Mouse (Mus musculus) neural tube, embryonic 15.5 days (tissue): Measurements from ENCODE around the gene Eif2ak1. TPM values are rescaled to one million over a fixed set of nuclear protein-coding genes. Genes with fewer than 3 reads are reported as not detected.
"Not testable (repeated sequence)": the region's sequence is repeated elsewhere in the genome, so short reads cannot be mapped to it uniquely, and the experiment has no call there.

Experiments
- ATAC-seq: fragments of 200-750 bp; cut with Nextera tagmentation; 2 replicates; pipeline ENCODE4 v1.8.0; 2017; ENCODE audit warnings: mild to moderate bottlenecking, moderate TSS enrichment, moderate library complexity; ENCODE audit not compliant: low FRiP score
- H3K27ac ChIP-seq: fragments of 300-500 bp; sonication (generic); replicated peaks from 2 replicates; pipeline ENCODE4 v1.5.1; 2015; ENCODE audit warnings: mild to moderate bottlenecking, inconsistent platforms
- H3K27me3 ChIP-seq: fragments of 300-500 bp; sonication (generic); replicated peaks from 2 replicates; pipeline ENCODE4 v1.6.1; 2015; ENCODE audit warnings: inconsistent platforms
- H3K36me3 ChIP-seq: fragments of 300-500 bp; sonication (generic); 2 replicates; pipeline ENCODE4 v1.6.1; 2015; ENCODE audit warnings: inconsistent platforms
- H3K4me1 ChIP-seq: fragments of 300-500 bp; sonication (generic); 2 replicates; pipeline ENCODE4 v1.6.1; 2015; ENCODE audit warnings: inconsistent platforms
- H3K4me2 ChIP-seq: fragments of 300-500 bp; sonication (generic); 2 replicates; pipeline ENCODE4 v1.6.1; 2015; ENCODE audit warnings: inconsistent platforms, mild to moderate bottlenecking, moderate library complexity
- H3K4me3 ChIP-seq: fragments of 300-500 bp; sonication (generic); replicated peaks from 2 replicates; pipeline ENCODE4 v1.5.1; 2015; ENCODE audit warnings: mild to moderate bottlenecking, inconsistent platforms
- H3K9ac ChIP-seq: fragments of 300-500 bp; sonication (generic); replicated peaks from 2 replicates; pipeline ENCODE4 v1.6.1; 2015; ENCODE audit warnings: mild to moderate bottlenecking, inconsistent platforms
- H3K9me3 ChIP-seq: fragments of 300-500 bp; sonication (generic); replicated peaks from 2 replicates; pipeline ENCODE4 v1.6.1; 2016; ENCODE audit warnings: inconsistent platforms
- WGBS: fragments of 180-500 bp; shearing (Covaris S2); methylation state at CpG from one replicate; pipeline ENCODE4 v1.1.7; 2015; ENCODE audit warnings: mixed read lengths; 5-methylcytosine and 5-hydroxymethylcytosine counted together
- polyA plus RNA-seq: library from polyadenylated mRNA; unstranded; fragments of >200 nt; fragmentation: Nextera tagmentation; extraction: Ambion mirVana; gene quantifications from 2 replicates; pipeline ENCODE4 v1.2.1, GENCODE M21; 2015

Eif2ak1 gene
- 48.2 and 50.7 TPM in 2 replicates for polyA plus RNA-seq

DNA sequence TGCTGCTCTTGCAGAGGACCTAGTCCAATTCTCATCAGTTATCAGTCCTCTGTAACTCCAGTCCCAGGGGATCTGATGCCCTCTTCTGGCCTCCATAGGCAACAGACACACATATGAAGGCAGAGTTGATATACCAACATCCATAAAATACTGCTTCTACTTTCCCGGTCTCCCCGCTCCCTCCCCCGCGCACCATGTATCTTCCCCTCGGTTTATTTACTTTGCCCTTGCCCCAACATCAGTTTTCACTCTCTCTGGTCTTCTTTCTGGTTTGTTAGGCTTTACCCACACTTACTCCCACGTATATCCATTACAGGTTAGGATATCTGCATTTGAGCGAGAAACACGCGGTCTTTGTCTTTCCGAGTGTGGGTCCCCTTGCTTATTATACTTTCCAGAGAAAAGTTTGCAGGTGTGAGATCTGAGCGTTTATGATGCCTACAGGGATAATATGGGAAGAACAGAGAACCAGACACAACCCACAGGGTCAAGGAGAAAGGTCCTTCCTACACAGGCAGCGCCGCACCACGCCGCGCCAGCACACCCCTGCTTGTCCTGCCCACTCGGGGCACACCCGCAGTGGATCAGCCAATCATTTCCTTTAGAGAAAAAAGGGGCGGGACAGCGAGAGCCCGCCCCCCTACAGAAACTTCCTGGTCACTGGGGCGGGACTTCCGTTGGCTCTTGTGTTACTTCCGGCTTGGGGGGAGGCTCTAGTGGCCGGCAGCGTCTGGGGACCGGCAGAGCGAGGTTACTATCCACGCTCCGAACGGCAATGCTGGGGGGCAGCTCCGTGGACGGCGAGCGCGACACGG, at the start of gene Eif2ak1:
Eif2ak1 (plus strand) TSS at position 673 of the 815 bp plus-strand sequence.
- Histone ChIP-seq H3K4me1 (peaks cover 22% of the 10 kb centered on the region), H3K27ac (peak within 1 kb of the TSS; percentile 86), H3K9ac (peak within 1 kb of the TSS; percentile 83), H3K9me3 (no peaks in the 10 kb centered on the region), H3K36me3 (no peaks in the 10 kb centered on the region), H3K27me3 (no peaks in the 10 kb centered on the region), H3K4me2 (peak within 1 kb of the TSS; percentile 90), H3K4me3 (peak within 1 kb of the TSS; percentile 90)
- under 1% methylated on average over 37 of the region's 37 CpGs for WGBS
- peak; percentile 100 for ATAC-seq

DNA sequence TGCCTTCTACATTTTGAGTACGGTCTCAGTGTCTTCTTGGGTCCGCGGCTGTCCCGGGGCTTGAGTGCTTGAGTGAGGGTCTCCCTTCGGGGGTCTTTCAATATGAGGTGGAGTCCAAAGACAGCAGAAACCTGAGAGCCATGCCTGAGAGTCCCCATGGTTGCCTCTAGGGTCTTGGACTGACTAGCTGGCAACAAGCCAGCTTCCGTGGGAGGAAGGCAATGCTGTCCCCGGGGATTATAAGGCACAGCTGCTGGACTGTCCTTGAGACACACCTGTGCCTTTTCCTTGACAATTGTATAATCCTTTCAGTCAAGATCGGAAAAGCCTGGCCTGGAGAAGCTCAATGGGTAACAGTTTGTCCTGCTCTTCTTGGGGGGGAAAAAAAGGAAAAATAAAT, 35.6 kb upstream of the Eif2ak1 start:
- H3K4me1 ChIP-seq = no peaks in the 10 kb centered on the region
- 92% methylated on average over 8 of the region's 8 CpGs for WGBS

DNA sequence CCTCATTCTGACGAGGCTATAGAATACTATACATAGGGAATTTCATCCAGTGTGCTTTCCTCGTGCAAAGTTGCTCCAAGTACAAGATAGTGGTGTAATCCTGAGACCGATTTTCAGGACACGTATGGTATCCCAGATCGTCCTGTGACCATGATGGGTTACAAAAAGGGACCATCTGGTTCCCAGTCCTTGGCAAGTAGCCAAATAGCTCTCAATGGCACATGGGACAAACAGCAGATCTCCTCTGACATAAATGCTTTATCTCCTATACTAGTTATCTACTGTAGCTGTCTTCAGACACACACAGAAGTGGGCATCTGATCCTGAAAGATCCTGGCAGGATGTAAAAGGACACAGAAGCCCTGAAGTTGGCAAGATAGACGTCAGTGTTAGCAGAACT, 32.2 kb upstream of the Eif2ak1 start:
- H3K36me3 ChIP-seq = no peaks in the 10 kb centered on the region
- H3K9me3 ChIP-seq = no peaks in the 10 kb centered on the region
- no peak for ATAC-seq
- H3K27me3 ChIP-seq = no peaks in the 10 kb centered on the region
- H3K9ac ChIP-seq = no peak overlapping the region
- WGBS = 61% methylated on average over 6 of the region's 6 CpGs
- no peak overlapping the region for H3K4me2 ChIP-seq
- H3K4me1 ChIP-seq = no peaks in the 10 kb centered on the region
- no peak overlapping the region for H3K27ac ChIP-seq
- no peak overlapping the region for H3K4me3 ChIP-seq

More for the DNA sequence above, 35.6 kb upstream of the Eif2ak1 start:
- H3K4me2 ChIP-seq = no peak overlapping the region
- H3K9ac ChIP-seq = no peak overlapping the region
- no peaks in the 10 kb centered on the region for H3K27me3 ChIP-seq
- no peak for ATAC-seq
- no peaks in the 10 kb centered on the region for H3K9me3 ChIP-seq
- no peak overlapping the region for H3K27ac ChIP-seq
- no peaks in the 10 kb centered on the region for H3K36me3 ChIP-seq
- H3K4me3 ChIP-seq = no peak overlapping the region

GRCm38 (mm10) chr5:143801216-143801615, 16.4 kb upstream of the Eif2ak1 start:
- WGBS = 89% methylated on average over 6 of the region's 6 CpGs
- ATAC-seq, H3K36me3 ChIP-seq, H3K27me3 ChIP-seq, H3K9ac ChIP-seq, H3K27ac ChIP-seq, H3K4me2 ChIP-seq, H3K4me1 ChIP-seq, H3K4me3 ChIP-seq, H3K9me3 ChIP-seq: not testable (repeated sequence)

DNA sequence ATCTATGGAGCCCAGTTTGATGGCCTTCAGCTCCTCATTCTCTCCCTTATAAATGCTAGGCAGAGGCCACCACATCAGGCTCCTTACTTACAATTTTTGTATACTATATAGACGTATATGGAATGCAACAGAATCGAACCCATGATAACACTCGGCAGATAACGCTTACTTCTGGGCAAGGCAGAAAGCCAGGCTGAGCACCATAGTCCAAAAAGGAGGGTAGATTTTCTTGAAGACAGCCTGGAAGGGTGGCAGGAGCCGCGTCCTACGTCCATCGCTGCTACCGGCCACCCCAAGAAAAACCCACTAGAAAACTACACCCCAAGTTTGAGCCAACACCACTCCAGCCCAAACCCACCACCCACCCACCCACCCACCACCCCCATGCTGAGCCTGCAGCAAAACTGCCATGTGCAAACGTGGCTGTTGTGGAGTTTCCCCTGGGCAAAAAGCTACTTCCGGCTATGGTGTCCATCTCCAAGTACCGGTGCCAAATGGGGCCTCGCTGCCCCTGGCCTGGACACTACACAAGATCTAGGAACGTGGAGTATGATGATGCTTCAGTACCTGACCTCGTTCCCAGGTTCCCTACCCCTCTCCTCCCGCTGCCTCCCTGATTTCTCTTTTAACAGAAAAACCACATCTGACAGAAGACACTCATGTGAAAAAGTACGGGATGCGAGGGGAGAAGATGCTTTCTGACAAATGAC, 13.4 kb upstream of the Eif2ak1 start:
- Histone ChIP-seq H3K4me3 (no peak overlapping the region), H3K4me2 (no peak overlapping the region), H3K4me1 (no peaks in the 10 kb centered on the region), H3K9me3 (no peaks in the 10 kb centered on the region), H3K9ac (no peak overlapping the region), H3K27me3 (no peaks in the 10 kb centered on the region), H3K27ac (no peak overlapping the region), H3K36me3 (no peaks in the 10 kb centered on the region)
- no peak for ATAC-seq
- WGBS = 91% methylated on average over 18 of the region's 18 CpGs

- no peaks in the 10 kb centered on the region for H3K9me3 ChIP-seq
- no peaks in the 10 kb centered on the region for H3K36me3 ChIP-seq
- H3K27ac ChIP-seq = no peak overlapping the region
- no peak overlapping the region for H3K4me2 ChIP-seq
- no peaks in the 10 kb centered on the region for H3K4me1 ChIP-seq
- WGBS = 77% methylated on average over 3 of the region's 3 CpGs
- no peak for ATAC-seq
- H3K27me3 ChIP-seq = no peaks in the 10 kb centered on the region
- no peak overlapping the region for H3K9ac ChIP-seq
- no peak overlapping the region for H3K4me3 ChIP-seq
Measured at GRCm38 (mm10) chr5:143807268-143807667, 10.3 kb upstream of the Eif2ak1 start.

DNA sequence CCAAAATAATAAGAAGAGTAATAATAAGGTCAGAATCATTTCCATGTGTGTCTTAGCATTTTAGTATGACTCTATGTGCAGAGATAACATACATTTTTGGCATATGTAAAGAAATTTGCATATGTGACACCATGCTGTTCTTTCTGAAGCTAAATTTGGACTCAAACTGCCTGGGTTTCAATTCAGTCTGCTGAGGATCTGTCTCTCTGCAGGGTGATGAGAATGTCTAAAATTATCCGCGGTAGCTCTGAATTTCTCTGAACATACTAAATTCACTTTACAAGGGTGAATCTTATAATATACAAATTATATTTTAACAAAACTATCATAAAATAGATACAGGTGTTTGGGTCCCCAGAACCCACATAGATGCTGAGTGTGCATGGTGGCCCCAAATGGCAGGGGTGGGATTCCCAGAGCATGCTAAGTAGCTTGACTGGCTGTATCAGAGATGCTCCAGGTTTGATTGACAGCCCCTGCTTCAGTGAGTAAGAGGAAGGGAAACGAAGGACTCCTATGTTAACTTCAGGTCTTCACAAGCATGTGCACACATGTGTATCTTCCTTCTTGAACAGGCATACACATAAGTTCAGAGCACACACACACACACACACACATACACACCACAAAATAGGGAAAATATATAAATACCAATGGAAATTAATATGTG, 8.0 kb upstream of the Eif2ak1 start:
- Histone ChIP-seq H3K4me3 (no peak overlapping the region), H3K9ac (no peak overlapping the region), H3K27me3 (no peaks in the 10 kb centered on the region), H3K9me3 (no peaks in the 10 kb centered on the region), H3K27ac (no peak overlapping the region), H3K36me3 (no peaks in the 10 kb centered on the region), H3K4me1 (no peaks in the 10 kb centered on the region), H3K4me2 (no peak overlapping the region)
- ATAC-seq = no peak
- 90% methylated on average over 3 of the region's 3 CpGs for WGBS

DNA sequence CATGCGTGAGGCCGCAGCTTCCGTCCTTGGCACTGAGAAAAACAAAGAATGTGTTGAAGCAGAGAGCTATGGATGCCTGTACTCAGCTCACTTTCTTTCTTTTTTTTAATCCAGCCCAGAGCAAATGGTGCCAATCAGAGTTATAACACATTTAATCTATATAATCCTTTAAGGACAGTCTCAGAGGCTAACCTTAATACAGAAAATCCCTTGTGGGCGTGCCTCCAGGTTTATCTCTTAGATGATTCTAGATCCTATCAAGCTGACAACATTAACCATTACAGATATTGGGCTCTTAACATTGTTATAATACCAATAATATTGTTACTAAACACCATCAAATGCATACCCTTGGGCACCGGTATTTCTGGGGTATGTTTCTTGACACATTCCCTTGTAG, 5.9 kb upstream of the Eif2ak1 start:
- H3K9ac ChIP-seq = no peak overlapping the region
- H3K36me3 ChIP-seq = no peaks in the 10 kb centered on the region
- H3K4me1 ChIP-seq = no peaks in the 10 kb centered on the region
- no peak overlapping the region for H3K27ac ChIP-seq
- ATAC-seq = no peak
- no peaks in the 10 kb centered on the region for H3K9me3 ChIP-seq
- no peak overlapping the region for H3K4me3 ChIP-seq
- H3K27me3 ChIP-seq = no peaks in the 10 kb centered on the region
- no peak overlapping the region for H3K4me2 ChIP-seq
- 93% methylated on average over 5 of the region's 5 CpGs for WGBS

- H3K4me3 ChIP-seq = no peak overlapping the region
- no peak for ATAC-seq
- no peaks in the 10 kb centered on the region for H3K9me3 ChIP-seq
- H3K36me3 ChIP-seq = no peaks in the 10 kb centered on the region
- H3K27ac ChIP-seq = no peak overlapping the region
- H3K4me1 ChIP-seq = peaks cover 17% of the 10 kb centered on the region
- no peak overlapping the region for H3K9ac ChIP-seq
- H3K27me3 ChIP-seq = no peaks in the 10 kb centered on the region
- 85% methylated on average over 2 of the region's 2 CpGs for WGBS
- no peak overlapping the region for H3K4me2 ChIP-seq
Measured at GRCm38 (mm10) chr5:143814626-143815025, 3.0 kb upstream of the Eif2ak1 start.

- Histone ChIP-seq H3K4me3 (peak overlapping the region; percentile 90), H3K4me2 (peak overlapping the region; percentile 90), H3K36me3 (no peaks in the 10 kb centered on the region), H3K9me3 (no peaks in the 10 kb centered on the region), H3K27me3 (no peaks in the 10 kb centered on the region), H3K9ac (peak overlapping the region; percentile 83), H3K27ac (peak overlapping the region; percentile 80), H3K4me1 (peaks cover 22% of the 10 kb centered on the region)
- under 1% methylated on average over 32 of the region's 32 CpGs for WGBS
- ATAC-seq = peak; percentile 79
Measured at GRCm38 (mm10) chr5:143817931-143818311, 333 bp downstream of the Eif2ak1 start.

- H3K4me1 ChIP-seq = peaks cover 22% of the 10 kb centered on the region
- no peaks in the 10 kb centered on the region for H3K36me3 ChIP-seq
- no peaks in the 10 kb centered on the region for H3K27me3 ChIP-seq
- ATAC-seq = no peak
- no peaks in the 10 kb centered on the region for H3K9me3 ChIP-seq
- H3K9ac ChIP-seq = peak overlapping the region; percentile 83
- peak overlapping the region; percentile 90 for H3K4me3 ChIP-seq
- WGBS = 14% methylated on average over 10 of the region's 10 CpGs
- H3K27ac ChIP-seq = no peak overlapping the region
- H3K4me2 ChIP-seq = peak overlapping the region; percentile 90
Measured at GRCm38 (mm10) chr5:143818461-143818860, 873 bp downstream of the Eif2ak1 start.
